Mouse (Mus musculus) lung, embryonic 15.5 days (tissue): ENCODE data around the gene Msh2. TPM values are rescaled to one million over a fixed set of nuclear protein-coding genes. Genes with fewer than 3 reads are reported as not detected.
"Not testable (repeated sequence)": the region's sequence is repeated elsewhere in the genome, so short reads cannot be mapped to it uniquely, and the experiment has no call there.

Experiments
- ATAC-seq: fragments of 200-750 bp; cut with Nextera tagmentation; 2 replicates; pipeline ENCODE4 v1.8.0; 2017; ENCODE audit warnings: moderate number of reproducible peaks, borderline replicate concordance; ENCODE audit not compliant: low FRiP score, low TSS enrichment; ENCODE audit errors: extremely low read depth
- H3K27ac ChIP-seq: fragments of 300-500 bp; sonication (generic); 2 replicates; pipeline ENCODE4 v1.5.1; 2015; ENCODE audit warnings: moderate library complexity, mild to moderate bottlenecking, inconsistent platforms
- H3K27me3 ChIP-seq: fragments of 300-500 bp; sonication (generic); 2 replicates; pipeline ENCODE4 v1.6.1; 2015; ENCODE audit warnings: inconsistent platforms
- H3K36me3 ChIP-seq: fragments of 300-500 bp; sonication (generic); 2 replicates; pipeline ENCODE4 v1.6.1; 2015; ENCODE audit warnings: inconsistent platforms
- H3K4me1 ChIP-seq: fragments of 300-500 bp; sonication (generic); 2 replicates; pipeline ENCODE4 v1.6.1; 2015; ENCODE audit warnings: inconsistent platforms
- H3K4me2 ChIP-seq: fragments of 300-500 bp; sonication (generic); 2 replicates; pipeline ENCODE4 v1.6.1; 2015; ENCODE audit warnings: inconsistent platforms, mild to moderate bottlenecking, moderate library complexity
- H3K4me3 ChIP-seq: fragments of 300-500 bp; sonication (generic); 2 replicates; pipeline ENCODE4 v1.5.1; 2015; ENCODE audit warnings: mild to moderate bottlenecking, inconsistent platforms
- H3K9ac ChIP-seq: fragments of 300-500 bp; sonication (generic); 2 replicates; pipeline ENCODE4 v1.6.1; 2015; ENCODE audit warnings: inconsistent platforms
- H3K9me3 ChIP-seq: fragments of 300-500 bp; sonication (generic); 2 replicates; pipeline ENCODE4 v1.6.1; 2016; ENCODE audit warnings: inconsistent platforms
- WGBS: fragments of 180-500 bp; shearing (Covaris S2); methylation state at CpG from one replicate; pipeline ENCODE4 v1.1.7; 2015; 5-methylcytosine and 5-hydroxymethylcytosine counted together
- polyA plus RNA-seq: library from polyadenylated mRNA; unstranded; fragments of >200 nt; fragmentation: Nextera tagmentation; extraction: Ambion mirVana; gene quantifications from 2 replicates; pipeline ENCODE4 v1.2.1, GENCODE M21; 2015

Msh2 gene
- polyA plus RNA-seq, 1 experiment from 2014 or later: 79.2 TPM

- Histone ChIP-seq H3K27ac (no peak overlapping the region), H3K9me3 (no peaks in the 10 kb centered on the region), H3K27me3 (no peaks in the 10 kb centered on the region), H3K9ac (no peak overlapping the region), H3K4me1 (no peaks in the 10 kb centered on the region), H3K4me3 (no peak overlapping the region), H3K4me2 (no peak overlapping the region), H3K36me3 (no peaks in the 10 kb centered on the region)
- WGBS: 76% methylated on average over 10 of the region's 10 CpGs
- ATAC-seq: no peak
Observed at GRCm38 (mm10) chr17:87665066-87665822, 6.9 kb upstream of the Msh2 start.

GRCm38 (mm10) chr17:87672677-87673286, 652 bp downstream of the Msh2 start:
- Histone ChIP-seq H3K36me3 (no peaks in the 10 kb centered on the region), H3K4me1 (peaks cover 20% of the 10 kb centered on the region), H3K4me3 (peak overlapping the region; percentile 80), H3K4me2 (peak overlapping the region; percentile 77), H3K9me3 (no peaks in the 10 kb centered on the region), H3K27me3 (no peaks in the 10 kb centered on the region), H3K9ac (peak overlapping the region; percentile 76), H3K27ac (peak overlapping the region; percentile 70)
- peak; percentile 58 for ATAC-seq
- under 1% methylated on average over 54 of the region's 54 CpGs for WGBS

- Histone ChIP-seq H3K36me3 (peaks cover 12% of the 10 kb centered on the region), H3K4me1 (peaks cover 20% of the 10 kb centered on the region)
- not testable (repeated sequence) for ATAC-seq, H3K27ac ChIP-seq, H3K4me2 ChIP-seq, H3K9me3 ChIP-seq, H3K4me3 ChIP-seq, H3K9ac ChIP-seq, H3K27me3 ChIP-seq
- WGBS: 91% methylated on average over 1 of the region's 1 CpGs
Observed at GRCm38 (mm10) chr17:87676916-87677474, 4.9 kb downstream of the Msh2 start.

- H3K9ac ChIP-seq: no peak overlapping the region
- ATAC-seq: no peak
- WGBS: 90% methylated on average over 8 of the region's 8 CpGs
- H3K4me2 ChIP-seq: no peak overlapping the region
- H3K36me3 ChIP-seq: peaks cover 18% of the 10 kb centered on the region
- no peak overlapping the region for H3K4me3 ChIP-seq
- H3K9me3 ChIP-seq: no peaks in the 10 kb centered on the region
- peaks cover 20% of the 10 kb centered on the region for H3K4me1 ChIP-seq
- H3K27ac ChIP-seq: no peak overlapping the region
- no peaks in the 10 kb centered on the region for H3K27me3 ChIP-seq
Observed at GRCm38 (mm10) chr17:87677656-87678055, 5.5 kb downstream of the Msh2 start.

GRCm38 (mm10) chr17:87689217-87689616, 17.1 kb downstream of the Msh2 start:
- peaks cover 38% of the 10 kb centered on the region for H3K36me3 ChIP-seq
- no peak overlapping the region for H3K4me2 ChIP-seq
- no peak overlapping the region for H3K9ac ChIP-seq
- H3K4me3 ChIP-seq: no peak overlapping the region
- no peak for ATAC-seq
- no peak overlapping the region for H3K27ac ChIP-seq
- no peaks in the 10 kb centered on the region for H3K27me3 ChIP-seq
- 89% methylated on average over 8 of the region's 8 CpGs for WGBS
- no peaks in the 10 kb centered on the region for H3K4me1 ChIP-seq
- no peaks in the 10 kb centered on the region for H3K9me3 ChIP-seq

GRCm38 (mm10) chr17:87691958-87692357, 19.8 kb downstream of the Msh2 start:
- no peaks in the 10 kb centered on the region for H3K9me3 ChIP-seq
- H3K27me3 ChIP-seq: no peaks in the 10 kb centered on the region
- no peak overlapping the region for H3K4me3 ChIP-seq
- ATAC-seq: no peak
- H3K9ac ChIP-seq: no peak overlapping the region
- H3K36me3 ChIP-seq: peaks cover 43% of the 10 kb centered on the region
- H3K27ac ChIP-seq: no peak overlapping the region
- H3K4me2 ChIP-seq: no peak overlapping the region
- no peaks in the 10 kb centered on the region for H3K4me1 ChIP-seq
- WGBS: 88% methylated on average over 5 of the region's 5 CpGs

GRCm38 (mm10) chr17:87695874-87696465, 23.8 kb downstream of the Msh2 start:
- no peak overlapping the region for H3K27ac ChIP-seq
- H3K9ac ChIP-seq: no peak overlapping the region
- WGBS: 91% methylated on average over 11 of the region's 11 CpGs
- H3K4me1 ChIP-seq: no peaks in the 10 kb centered on the region
- no peaks in the 10 kb centered on the region for H3K27me3 ChIP-seq
- H3K9me3 ChIP-seq: no peaks in the 10 kb centered on the region
- H3K4me2 ChIP-seq: no peak overlapping the region
- H3K36me3 ChIP-seq: peaks cover 23% of the 10 kb centered on the region
- ATAC-seq: no peak
- H3K4me3 ChIP-seq: no peak overlapping the region

GRCm38 (mm10) chr17:87696814-87697213, 24.7 kb downstream of the Msh2 start:
- Histone ChIP-seq H3K4me3 (no peak overlapping the region), H3K9me3 (no peaks in the 10 kb centered on the region), H3K4me1 (no peaks in the 10 kb centered on the region), H3K27me3 (no peaks in the 10 kb centered on the region), H3K9ac (no peak overlapping the region), H3K36me3 (peaks cover 28% of the 10 kb centered on the region), H3K4me2 (no peak overlapping the region), H3K27ac (no peak overlapping the region)
- 82% methylated on average over 6 of the region's 6 CpGs for WGBS
- no peak for ATAC-seq

- no peaks in the 10 kb centered on the region for H3K9me3 ChIP-seq
- H3K27ac ChIP-seq: no peak overlapping the region
- H3K4me1 ChIP-seq: no peaks in the 10 kb centered on the region
- peaks cover 21% of the 10 kb centered on the region for H3K36me3 ChIP-seq
- WGBS: 71% methylated on average over 16 of the region's 16 CpGs
- H3K4me3 ChIP-seq: no peak overlapping the region
- ATAC-seq: peak; percentile 49
- no peak overlapping the region for H3K4me2 ChIP-seq
- H3K9ac ChIP-seq: no peak overlapping the region
- no peaks in the 10 kb centered on the region for H3K27me3 ChIP-seq
Observed at GRCm38 (mm10) chr17:87698996-87699765, 27.1 kb downstream of the Msh2 start.

GRCm38 (mm10) chr17:87700101-87700500, 28.0 kb downstream of the Msh2 start:
- Histone ChIP-seq H3K36me3 (peaks cover 21% of the 10 kb centered on the region), H3K4me2 (no peak overlapping the region), H3K27ac (no peak overlapping the region), H3K4me1 (no peaks in the 10 kb centered on the region), H3K9ac (no peak overlapping the region), H3K27me3 (no peaks in the 10 kb centered on the region), H3K4me3 (no peak overlapping the region), H3K9me3 (no peaks in the 10 kb centered on the region)
- ATAC-seq: no peak
- 79% methylated on average over 8 of the region's 8 CpGs for WGBS

GRCm38 (mm10) chr17:87724727-87725126, 52.6 kb downstream of the Msh2 start:
- Histone ChIP-seq H3K4me3 (no peak overlapping the region), H3K36me3 (peaks cover 28% of the 10 kb centered on the region), H3K9me3 (no peaks in the 10 kb centered on the region), H3K4me2 (no peak overlapping the region), H3K9ac (no peak overlapping the region), H3K4me1 (no peaks in the 10 kb centered on the region), H3K27ac (no peak overlapping the region), H3K27me3 (no peaks in the 10 kb centered on the region)
- 87% methylated on average over 7 of the region's 7 CpGs for WGBS
- ATAC-seq: no peak
